Mouse (Mus musculus) small intestine, adult 2 months (tissue): Measurements from ENCODE around the gene Wwc2. TPM values are rescaled to one million over a fixed set of nuclear protein-coding genes. Genes with fewer than 3 reads are reported as not detected.
A peak's percentile ranks its signal among the peaks of the same experiment; 100 is the strongest.

Source experiments
- H3K27ac ChIP-seq: fragments of 200-500 bp; 2 replicates; pipeline ENCODE4 v1.5.1; 2012; ENCODE audit warnings: low read depth, low read length, control low read depth, inconsistent platforms; ENCODE audit not compliant: insufficient read depth
- H3K27me3 ChIP-seq: fragments of 200-500 bp; 2 replicates; pipeline ENCODE4 v1.6.1; 2012; ENCODE audit warnings: mild to moderate bottlenecking, moderate library complexity, low read length, inconsistent platforms; ENCODE audit not compliant: control insufficient read depth, insufficient read depth
- H3K36me3 ChIP-seq: fragments of 200-500 bp; 2 replicates; pipeline ENCODE4 v1.6.1; 2012; ENCODE audit warnings: mild to moderate bottlenecking, low read length, control low read depth, inconsistent platforms; ENCODE audit not compliant: control insufficient read depth, insufficient read depth
- H3K4me1 ChIP-seq: fragments of 200-500 bp; 2 replicates; pipeline ENCODE4 v1.6.1; 2012; ENCODE audit warnings: low read length, inconsistent platforms, mixed read lengths; ENCODE audit not compliant: control insufficient read depth, insufficient read depth, insufficient read length
- H3K4me3 ChIP-seq: fragments of 200-500 bp; 2 replicates; pipeline ENCODE4 v1.5.1; 2012; ENCODE audit warnings: low read depth, mild to moderate bottlenecking, control low read depth, inconsistent platforms, low read length, moderate library complexity
- CTCF ChIP-seq: fragments of 200-500 bp; IDR thresholded peaks from 2 replicates; pipeline ENCODE4 v1.5.1; 2012; ENCODE audit warnings: low read depth, mild to moderate bottlenecking, control low read depth, inconsistent platforms, low read length, moderate library complexity, mixed read lengths; ENCODE audit not compliant: insufficient replicate concordance, insufficient read length; ENCODE audit errors: extremely low read depth
- POLR2A ChIP-seq: fragments of 200-500 bp; IDR thresholded peaks from 2 replicates; pipeline ENCODE4 v1.6.1; 2012; ENCODE audit warnings: low read depth, mild to moderate bottlenecking, control low read depth, inconsistent platforms, low read length, moderate library complexity
- WGBS: fragments of 180-500 bp; shearing (Covaris S2); methylation state at CpG from one replicate; pipeline ENCODE4 v1.1.7; 2018; 5-methylcytosine and 5-hydroxymethylcytosine counted together
- polyA plus RNA-seq: library from polyadenylated mRNA; depleted of rRNA; stranded (reverse); fragments of >200 nt; gene quantifications from 2 replicates; pipeline ENCODE4 v1.2.3, GENCODE M21; 2012

The Wwc2 gene
- polyA plus RNA-seq, 1 experiment, result 1.9 TPM

DNA sequence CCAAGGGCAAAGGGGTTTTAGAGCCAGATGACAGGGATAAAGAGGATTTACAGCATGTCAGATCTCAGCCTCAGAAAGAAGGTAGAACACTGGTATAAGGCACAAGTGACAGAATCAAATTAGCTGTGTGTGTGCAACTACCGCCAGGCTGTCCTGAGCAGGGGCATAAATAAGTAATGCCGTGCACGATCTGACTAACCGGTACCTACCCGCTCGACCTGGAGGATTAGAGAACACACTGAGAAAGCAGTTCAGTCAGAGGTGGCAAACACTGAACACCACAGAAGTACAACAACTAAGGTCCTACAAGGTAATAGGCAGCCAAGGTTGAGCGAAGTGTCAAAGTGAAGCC lies 15.8 kb downstream of the Wwc2 start:
- WGBS, result 25% methylated on average over 7 of the region's 7 CpGs
- Histone ChIP-seq H3K27me3 (no peaks in the 10 kb centered on the region), H3K27ac (no peak overlapping the region), H3K4me1 (peaks cover 7% of the 10 kb centered on the region), H3K4me3 (peak overlapping the region; percentile 48), H3K36me3 (no peaks in the 10 kb centered on the region)
- TF ChIP-seq CTCF (no peak), POLR2A (no peak)

DNA sequence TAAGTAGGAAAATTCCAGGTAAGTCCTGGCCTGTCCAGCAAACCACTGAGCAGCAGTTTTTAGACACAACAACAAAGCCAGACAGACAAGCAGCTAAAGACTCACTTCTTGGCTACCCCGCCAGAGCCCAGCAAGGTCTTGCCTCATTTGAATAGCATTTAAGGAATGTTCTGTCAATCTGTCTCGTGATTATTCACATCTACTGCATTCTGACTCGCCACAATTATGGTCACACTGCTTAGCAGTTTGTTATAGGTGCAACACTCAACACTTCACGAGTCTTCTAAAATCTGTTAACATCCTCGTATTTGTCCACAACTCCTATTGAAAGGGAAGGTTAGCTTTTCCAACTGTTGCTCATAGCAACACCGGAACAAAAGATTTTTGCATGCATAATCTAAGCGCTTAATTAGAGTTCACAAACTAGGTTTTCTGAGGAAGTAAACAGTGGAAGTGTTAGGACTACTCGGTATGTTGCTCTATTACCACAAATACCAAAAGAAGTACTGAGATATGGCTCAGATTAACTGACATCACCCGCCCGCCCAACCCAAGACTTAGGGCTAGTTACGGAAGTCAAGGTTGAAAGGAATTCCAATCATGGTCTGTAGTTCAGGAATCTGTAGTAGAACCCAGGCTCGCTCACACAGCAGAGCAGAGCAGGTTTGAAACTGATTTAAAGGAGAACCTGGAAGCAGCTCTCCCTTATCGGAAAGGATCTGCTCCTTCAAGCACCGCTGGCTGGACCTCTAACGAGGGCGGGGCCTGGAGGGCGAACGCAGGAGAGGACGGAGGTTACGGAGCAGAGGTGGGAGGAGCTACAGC lies 16.4 kb downstream of the Wwc2 start:
- H3K4me1 ChIP-seq, result peaks cover 7% of the 10 kb centered on the region
- H3K27me3 ChIP-seq, result no peaks in the 10 kb centered on the region
- peak overlapping the region; percentile 48 for H3K4me3 ChIP-seq
- no peak overlapping the region for H3K27ac ChIP-seq
- TF ChIP-seq CTCF (no peak), POLR2A (no peak)
- 21% methylated on average over 20 of the region's 20 CpGs for WGBS
- H3K36me3 ChIP-seq, result no peaks in the 10 kb centered on the region

- TF ChIP-seq CTCF, result no peak
- TF ChIP-seq POLR2A, result no peak
- Histone ChIP-seq H3K4me3 (no peak overlapping the region), H3K4me1 (peaks cover 7% of the 10 kb centered on the region), H3K27ac (no peak overlapping the region), H3K36me3 (no peaks in the 10 kb centered on the region), H3K27me3 (no peaks in the 10 kb centered on the region)
- 47% methylated on average over 2 of the region's 2 CpGs for WGBS
These were observed 19.6 kb downstream of the Wwc2 start for GRCm38 (mm10) chr8:47971121-47971520.

DNA sequence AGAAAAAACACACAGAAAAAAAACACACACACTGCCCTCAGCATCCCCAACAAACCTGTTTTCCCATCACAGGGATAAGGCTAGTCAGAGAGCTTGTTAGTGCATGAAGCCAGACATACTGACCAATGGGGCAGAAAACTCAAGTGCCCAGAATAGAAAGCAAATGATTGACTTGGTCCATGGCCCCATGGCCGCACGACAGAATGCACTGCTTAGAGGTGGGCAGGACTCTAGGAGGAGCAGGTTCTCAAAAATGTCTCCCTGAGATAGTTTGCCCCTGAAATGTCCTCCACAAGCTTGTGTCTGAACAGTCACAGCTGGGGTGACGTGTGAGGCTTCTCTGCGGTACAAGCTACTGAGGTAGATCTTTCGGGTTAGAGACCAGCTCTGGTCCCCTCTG lies 20.1 kb downstream of the Wwc2 start:
- 75% methylated on average over 5 of the region's 5 CpGs for WGBS
- no peak for TF ChIP-seq CTCF
- no peak for TF ChIP-seq POLR2A
- Histone ChIP-seq H3K4me1 (peaks cover 7% of the 10 kb centered on the region), H3K4me3 (no peak overlapping the region), H3K36me3 (no peaks in the 10 kb centered on the region), H3K27me3 (no peaks in the 10 kb centered on the region), H3K27ac (no peak overlapping the region)

DNA sequence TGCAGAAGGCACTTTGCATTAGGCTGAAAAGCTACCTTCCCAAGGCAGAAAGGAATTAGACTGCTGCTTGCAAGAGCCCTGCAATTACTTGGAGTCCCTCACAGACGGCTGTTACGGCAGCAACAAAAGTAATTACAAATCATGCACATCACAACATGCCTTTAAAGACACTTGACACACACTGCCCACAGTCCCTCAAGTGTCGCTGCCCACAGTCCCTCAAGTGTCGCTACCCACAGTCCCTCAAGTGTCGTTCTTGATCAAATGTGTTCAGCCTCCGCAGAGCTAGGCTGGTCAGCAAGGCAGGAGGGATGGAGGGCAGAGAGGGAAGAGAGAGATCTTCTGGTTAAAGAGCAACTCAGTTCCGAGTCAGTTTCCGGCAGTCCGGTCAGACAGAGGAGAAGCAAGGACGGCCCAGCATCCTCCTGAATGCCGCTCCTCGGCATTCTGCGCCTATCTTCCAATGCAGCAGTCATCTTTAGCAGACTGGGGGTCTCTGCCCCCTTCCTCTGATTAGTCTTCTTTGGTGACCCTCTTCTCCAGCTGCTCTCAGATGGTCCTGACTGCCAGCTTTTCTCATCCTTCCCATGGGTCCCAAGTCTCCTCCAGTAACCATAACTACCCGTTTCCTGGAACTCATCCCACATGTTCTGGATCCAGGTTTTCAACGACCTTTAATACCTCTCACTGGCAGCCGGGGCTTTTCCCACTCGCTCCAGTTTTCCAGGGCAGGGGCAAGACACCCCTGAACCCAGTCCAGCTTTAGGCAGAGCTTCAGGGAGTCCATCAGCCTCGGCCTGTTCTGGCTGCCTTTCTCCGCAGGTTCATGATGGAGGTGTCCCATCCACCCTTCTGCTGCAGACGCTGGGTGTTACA lies 23.4 kb downstream of the Wwc2 start:
- no peaks in the 10 kb centered on the region for H3K4me1 ChIP-seq
- WGBS, result 69% methylated on average over 20 of the region's 20 CpGs
- no peak for TF ChIP-seq CTCF
- TF ChIP-seq POLR2A, result no peak
- H3K27ac ChIP-seq, result no peak overlapping the region
- H3K27me3 ChIP-seq, result no peaks in the 10 kb centered on the region
- no peak overlapping the region for H3K4me3 ChIP-seq
- H3K36me3 ChIP-seq, result no peaks in the 10 kb centered on the region

DNA sequence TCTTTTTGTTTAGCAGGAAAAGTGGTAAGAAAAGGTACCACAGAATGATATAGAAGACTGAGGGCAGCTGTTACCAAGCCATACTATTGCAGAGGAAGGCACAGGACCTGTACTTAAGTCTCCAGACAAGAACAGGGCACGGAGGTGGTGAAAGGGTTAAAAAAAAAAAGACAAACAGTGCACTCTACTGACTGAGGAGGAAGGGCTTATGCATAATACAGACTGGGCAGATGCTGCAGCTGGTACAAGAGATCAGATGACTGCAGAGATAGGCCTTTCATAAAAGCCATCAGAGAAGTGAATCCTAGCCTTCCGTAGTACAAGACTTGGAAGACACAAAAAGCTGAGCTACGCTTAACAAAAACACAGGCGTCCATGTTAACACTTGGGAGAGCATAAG lies 28.2 kb downstream of the Wwc2 start:
- H3K4me1 ChIP-seq, result no peaks in the 10 kb centered on the region
- no peaks in the 10 kb centered on the region for H3K27me3 ChIP-seq
- no peak overlapping the region for H3K27ac ChIP-seq
- WGBS, result 83% methylated on average over 4 of the region's 4 CpGs
- TF ChIP-seq CTCF (no peak), POLR2A (no peak)
- no peaks in the 10 kb centered on the region for H3K36me3 ChIP-seq
- no peak overlapping the region for H3K4me3 ChIP-seq

DNA sequence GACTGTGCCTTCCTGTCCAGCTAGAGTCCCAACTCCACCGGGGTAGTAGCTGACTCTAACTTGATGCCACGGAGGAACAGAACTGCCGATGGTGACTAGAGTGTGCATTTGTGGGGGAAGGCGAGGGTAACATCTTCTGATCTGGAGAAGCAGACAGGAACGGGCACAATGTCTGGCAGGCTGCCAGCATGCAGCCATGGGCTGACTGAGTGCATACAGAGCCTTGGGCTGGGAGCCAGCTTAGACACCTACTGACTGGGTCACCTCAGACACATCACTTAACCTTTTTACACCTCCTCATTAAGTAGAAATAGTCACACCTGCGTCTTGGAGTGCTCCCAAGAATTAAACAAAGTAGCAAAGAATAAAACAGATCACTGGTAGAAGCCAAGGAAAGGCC lies 28.7 kb downstream of the Wwc2 start:
- no peak overlapping the region for H3K27ac ChIP-seq
- no peaks in the 10 kb centered on the region for H3K27me3 ChIP-seq
- H3K36me3 ChIP-seq, result no peaks in the 10 kb centered on the region
- no peaks in the 10 kb centered on the region for H3K4me1 ChIP-seq
- no peak for TF ChIP-seq POLR2A
- no peak for TF ChIP-seq CTCF
- WGBS, result 25% methylated on average over 6 of the region's 6 CpGs
- H3K4me3 ChIP-seq, result no peak overlapping the region
